Mouse (Mus musculus) kidney, postnatal 36 days (tissue): Measurements from ENCODE around the gene Htatip2.

Source experiments
- DNase-seq, 2 experiments: peaks; one replicate each; pipeline ENCODE4 v3.0.0; 2021 to 2022; ENCODE audit warnings: mixed read lengths in 2 of 2

The Htatip2 gene

GRCm38 (mm10) chr7:49758934-49759571, at the start of gene Htatip2:
Gene Htatip2, plus strand, starts transcription at chr7:49759115.
- DNase-seq, result peak; percentile 37 to 79

- DNase-seq, result no peak
These were observed 49.4 kb upstream of the Htatip2 start for GRCm38 (mm10) chr7:49709381-49710021.

GRCm38 (mm10) chr7:49717942-49718733, 40.8 kb upstream of the Htatip2 start:
- no peak for DNase-seq

GRCm38 (mm10) chr7:49734342-49734741, 24.6 kb upstream of the Htatip2 start:
- DNase-seq, result peak; percentile 16 to 29

- no peak for DNase-seq
These were observed 19.5 kb upstream of the Htatip2 start for GRCm38 (mm10) chr7:49739448-49739847.

- DNase-seq, result no peak
These were observed 17.4 kb upstream of the Htatip2 start for GRCm38 (mm10) chr7:49741474-49741873.

- DNase-seq, result no peak
These were observed 17.0 kb upstream of the Htatip2 start for GRCm38 (mm10) chr7:49741923-49742322.

- DNase-seq, result peak in 1 of 2 experiments; percentile 53
These were observed 7.8 kb upstream of the Htatip2 start for GRCm38 (mm10) chr7:49751148-49751547.

- DNase-seq, result peak; percentile 48 to 73
These were observed 6.0 kb upstream of the Htatip2 start for GRCm38 (mm10) chr7:49752730-49753506.

GRCm38 (mm10) chr7:49754767-49755166, 4.1 kb upstream of the Htatip2 start:
- peak; percentile 34 to 79 for DNase-seq

GRCm38 (mm10) chr7:49762605-49763004, 3.7 kb downstream of the Htatip2 start:
- DNase-seq, result no peak

- no peak for DNase-seq
These were observed 5.2 kb downstream of the Htatip2 start for GRCm38 (mm10) chr7:49764011-49764716.

- DNase-seq, result no peak
These were observed 7.3 kb downstream of the Htatip2 start for GRCm38 (mm10) chr7:49766166-49766565.

- no peak for DNase-seq
These were observed 9.6 kb downstream of the Htatip2 start for GRCm38 (mm10) chr7:49768509-49768908.

- DNase-seq, result no peak
These were observed 15.5 kb downstream of the Htatip2 start for GRCm38 (mm10) chr7:49774396-49774795.

GRCm38 (mm10) chr7:49777585-49777984, 18.7 kb downstream of the Htatip2 start:
- DNase-seq, result no peak

GRCm38 (mm10) chr7:49778114-49778901, 19.4 kb downstream of the Htatip2 start, which contains the start of gene Prmt3:
Gene Prmt3, plus strand, starts transcription at chr7:49778346.
- DNase-seq, result peak; percentile 97 to 99

GRCm38 (mm10) chr7:49778904-49779615, 20.1 kb downstream of the Htatip2 start:
- no peak for DNase-seq

GRCm38 (mm10) chr7:49783017-49783416, 24.1 kb downstream of the Htatip2 start:
- DNase-seq, result no peak

GRCm38 (mm10) chr7:49785141-49785540, 26.2 kb downstream of the Htatip2 start:
- no peak for DNase-seq
